Mouse (Mus musculus): ENCODE measurements around the gene Trip6. TPM values are rescaled to one million over a fixed set of nuclear protein-coding genes. Genes with fewer than 3 reads are reported as not detected.
A peak's percentile ranks its signal among the peaks of the same experiment; 100 is the strongest.

The Trip6 gene
- polyA plus RNA-seq, 1 experiment from 2014 or later = 112 TPM

DNA sequence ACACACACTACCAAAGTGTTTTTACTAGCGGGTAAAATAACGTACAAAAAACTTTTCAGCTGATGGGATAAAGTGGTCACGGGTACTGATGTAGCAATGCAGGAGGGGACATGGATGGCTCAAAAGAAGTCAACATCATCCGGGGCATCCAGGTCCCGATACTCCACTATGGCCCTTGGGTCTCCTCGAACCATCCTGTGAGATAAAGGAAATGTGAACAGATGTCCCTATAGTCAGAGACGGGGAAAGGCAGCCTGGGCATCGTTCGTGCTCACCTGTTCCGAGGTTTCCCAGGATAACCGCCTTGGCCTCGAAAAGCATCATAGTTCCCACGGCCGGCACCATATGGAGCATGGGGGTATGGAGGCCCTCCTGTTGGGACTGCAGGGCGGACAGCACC, 18.5 kb downstream of the Trip6 start:
- no peaks in the 10 kb centered on the region for H3K9me3 ChIP-seq (replicated peaks)
- H3K4me3 ChIP-seq (replicated peaks) = no peak overlapping the region
- peaks cover 12% of the 10 kb centered on the region for H3K27me3 ChIP-seq
- peaks cover 29% of the 10 kb centered on the region for H3K4me1 ChIP-seq
- peaks cover 57% of the 10 kb centered on the region for H3K36me3 ChIP-seq
- H3K27ac ChIP-seq (replicated peaks) = no peak overlapping the region
- no peak overlapping the region for H3K4me2 ChIP-seq (replicated peaks)
- WGBS = 85% methylated on average over 15 of the region's 15 CpGs
- H3K9ac ChIP-seq = no peak overlapping the region
- no peak for ATAC-seq (ENCODE audit: insufficient number of reproducible peaks, low FRiP score, low TSS enrichment, low read depth)

DNA sequence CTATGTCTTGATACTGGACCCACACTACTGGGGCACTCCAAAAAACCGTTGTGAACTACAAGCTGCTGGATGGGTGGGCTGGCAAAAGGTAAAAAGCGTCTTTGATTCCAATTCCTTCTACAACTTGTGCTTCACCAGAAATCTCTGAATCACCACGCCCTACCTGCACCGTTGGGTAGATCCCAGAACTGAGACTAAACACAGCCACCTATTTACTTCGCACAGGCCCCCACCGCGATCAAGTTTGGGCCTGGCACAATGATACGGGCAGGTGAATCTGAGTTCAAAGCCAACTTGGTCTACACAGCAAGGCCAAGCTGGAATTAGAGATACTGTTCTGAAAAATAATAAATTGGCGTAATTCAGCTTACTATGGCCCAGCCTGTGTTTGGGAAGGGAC, 18.9 kb downstream of the Trip6 start:
- Histone ChIP-seq H3K9ac (peak overlapping the region; percentile 74; the same call in 1 of the 2 replicates), H3K4me3 (replicated peaks) (peak overlapping the region; percentile 57), H3K4me1 (peaks cover 29% of the 10 kb centered on the region), H3K4me2 (replicated peaks) (peak overlapping the region; percentile 98), H3K9me3 (replicated peaks) (no peaks in the 10 kb centered on the region), H3K36me3 (peaks cover 53% of the 10 kb centered on the region), H3K27ac (replicated peaks) (peak overlapping the region; percentile 95), H3K27me3 (peaks cover 16% of the 10 kb centered on the region)
- WGBS = 78% methylated on average over 9 of the region's 9 CpGs
- ATAC-seq (ENCODE audit: insufficient number of reproducible peaks, low FRiP score, low TSS enrichment, low read depth) = no peak

GRCm38 (mm10) chr5:137294744-137295093, 19.5 kb downstream of the Trip6 start:
- ATAC-seq (ENCODE audit: insufficient number of reproducible peaks, low FRiP score, low TSS enrichment, low read depth) = peak; percentile 56
- peak overlapping the region; percentile 74 for H3K9ac ChIP-seq
- peak overlapping the region; percentile 98 for H3K4me2 ChIP-seq (replicated peaks)
- 5% methylated on average over 18 of the region's 18 CpGs for WGBS
- H3K27ac ChIP-seq (replicated peaks) = peak overlapping the region; percentile 95
- H3K4me1 ChIP-seq = peaks cover 26% of the 10 kb centered on the region
- no peaks in the 10 kb centered on the region for H3K9me3 ChIP-seq (replicated peaks)
- peak overlapping the region; percentile 57 for H3K4me3 ChIP-seq (replicated peaks)
- H3K27me3 ChIP-seq = peaks cover 22% of the 10 kb centered on the region
- peaks cover 47% of the 10 kb centered on the region for H3K36me3 ChIP-seq

GRCm38 (mm10) chr5:137293839-137294743, 20.1 kb downstream of the Trip6 start, which contains the start of gene Ufsp1:
TSS of gene Ufsp1 (plus strand) at chr5:137294629.
- peak within 1 kb of the TSS; percentile 95 for H3K27ac ChIP-seq (replicated peaks)
- peaks cover 41% of the 10 kb centered on the region for H3K36me3 ChIP-seq
- under 1% methylated on average over 52 of the region's 52 CpGs for WGBS
- H3K27me3 ChIP-seq = peaks cover 28% of the 10 kb centered on the region
- peak within 1 kb of the TSS; percentile 98 for H3K4me2 ChIP-seq (replicated peaks)
- ATAC-seq (ENCODE audit: insufficient number of reproducible peaks, low FRiP score, low TSS enrichment, low read depth) = peak; percentile 93
- peaks cover 27% of the 10 kb centered on the region for H3K4me1 ChIP-seq
- no peaks in the 10 kb centered on the region for H3K9me3 ChIP-seq (replicated peaks)
- H3K9ac ChIP-seq = peak within 1 kb of the TSS; percentile 74
- H3K4me3 ChIP-seq (replicated peaks) = peak within 1 kb of the TSS; percentile 57

DNA sequence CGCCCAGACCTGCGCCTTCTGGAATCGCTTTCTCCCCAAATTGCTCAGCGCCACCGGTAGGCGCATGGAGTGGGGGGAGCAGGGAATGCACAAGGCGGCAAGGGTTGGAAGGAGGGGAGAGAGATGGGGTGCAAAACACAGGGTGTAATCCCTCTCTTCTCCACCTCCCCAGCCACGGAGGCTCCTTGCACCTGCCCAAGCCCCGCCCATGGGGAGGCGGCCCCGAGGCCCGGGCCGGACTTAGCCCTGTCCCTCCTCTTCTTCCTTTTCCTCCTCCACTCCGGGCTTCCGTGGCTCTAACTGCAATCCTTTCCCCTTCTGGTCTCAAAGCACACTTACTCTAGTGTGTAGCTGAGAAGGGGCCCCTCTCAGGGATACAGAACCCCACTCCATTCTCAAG, 20.9 kb downstream of the Trip6 start:
- WGBS = 0% methylated on average over 14 of the region's 15 CpGs
- H3K27ac ChIP-seq (replicated peaks) = peak overlapping the region; percentile 95
- H3K4me1 ChIP-seq = peaks cover 33% of the 10 kb centered on the region
- peak overlapping the region; percentile 74 for H3K9ac ChIP-seq
- H3K9me3 ChIP-seq (replicated peaks) = no peaks in the 10 kb centered on the region
- peak overlapping the region; percentile 57 for H3K4me3 ChIP-seq (replicated peaks)
- H3K36me3 ChIP-seq = peaks cover 33% of the 10 kb centered on the region
- 0 out of 2 replicates have a peak, but pooled peaks have one; percentile 23 for ATAC-seq (ENCODE audit: insufficient number of reproducible peaks, low FRiP score, low TSS enrichment, low read depth)
- peak overlapping the region; percentile 98 for H3K4me2 ChIP-seq (replicated peaks)
- H3K27me3 ChIP-seq = peaks cover 34% of the 10 kb centered on the region

GRCm38 (mm10) chr5:137291381-137291926, 22.8 kb downstream of the Trip6 start:
- H3K27me3 ChIP-seq = peaks cover 46% of the 10 kb centered on the region
- H3K4me3 ChIP-seq (replicated peaks) = no peak overlapping the region
- H3K4me1 ChIP-seq = peaks cover 47% of the 10 kb centered on the region
- no peak overlapping the region for H3K4me2 ChIP-seq (replicated peaks)
- H3K9me3 ChIP-seq (replicated peaks) = no peaks in the 10 kb centered on the region
- H3K36me3 ChIP-seq = peaks cover 14% of the 10 kb centered on the region
- H3K9ac ChIP-seq = no peak overlapping the region
- WGBS = 74% methylated on average over 15 of the region's 15 CpGs
- ATAC-seq (ENCODE audit: insufficient number of reproducible peaks, low FRiP score, low TSS enrichment, low read depth) = no peak
- H3K27ac ChIP-seq (replicated peaks) = no peak overlapping the region

DNA sequence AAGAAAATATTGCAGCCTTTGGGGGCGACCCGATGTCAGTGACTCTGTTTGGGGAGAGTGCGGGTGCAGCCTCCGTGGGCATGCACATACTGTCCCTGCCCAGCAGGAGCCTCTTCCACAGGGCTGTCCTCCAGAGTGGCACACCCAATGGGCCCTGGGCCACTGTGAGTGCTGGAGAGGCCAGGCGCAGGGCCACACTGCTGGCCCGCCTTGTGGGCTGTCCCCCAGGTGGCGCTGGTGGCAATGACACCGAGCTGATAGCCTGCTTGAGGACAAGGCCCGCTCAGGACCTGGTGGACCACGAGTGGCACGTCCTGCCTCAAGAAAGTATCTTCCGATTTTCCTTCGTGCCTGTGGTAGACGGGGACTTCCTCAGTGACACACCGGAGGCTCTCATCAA, 23.5 kb downstream of the Trip6 start:
- WGBS = 23% methylated on average over 15 of the region's 15 CpGs
- Histone ChIP-seq H3K9me3 (replicated peaks) (no peaks in the 10 kb centered on the region), H3K4me1 (peaks cover 47% of the 10 kb centered on the region), H3K27ac (replicated peaks) (no peak overlapping the region), H3K4me3 (replicated peaks) (no peak overlapping the region), H3K27me3 (peaks cover 46% of the 10 kb centered on the region), H3K4me2 (replicated peaks) (no peak overlapping the region), H3K36me3 (peaks cover 7% of the 10 kb centered on the region), H3K9ac (no peak overlapping the region)
- ATAC-seq (ENCODE audit: insufficient number of reproducible peaks, low FRiP score, low TSS enrichment, low read depth) = no peak

DNA sequence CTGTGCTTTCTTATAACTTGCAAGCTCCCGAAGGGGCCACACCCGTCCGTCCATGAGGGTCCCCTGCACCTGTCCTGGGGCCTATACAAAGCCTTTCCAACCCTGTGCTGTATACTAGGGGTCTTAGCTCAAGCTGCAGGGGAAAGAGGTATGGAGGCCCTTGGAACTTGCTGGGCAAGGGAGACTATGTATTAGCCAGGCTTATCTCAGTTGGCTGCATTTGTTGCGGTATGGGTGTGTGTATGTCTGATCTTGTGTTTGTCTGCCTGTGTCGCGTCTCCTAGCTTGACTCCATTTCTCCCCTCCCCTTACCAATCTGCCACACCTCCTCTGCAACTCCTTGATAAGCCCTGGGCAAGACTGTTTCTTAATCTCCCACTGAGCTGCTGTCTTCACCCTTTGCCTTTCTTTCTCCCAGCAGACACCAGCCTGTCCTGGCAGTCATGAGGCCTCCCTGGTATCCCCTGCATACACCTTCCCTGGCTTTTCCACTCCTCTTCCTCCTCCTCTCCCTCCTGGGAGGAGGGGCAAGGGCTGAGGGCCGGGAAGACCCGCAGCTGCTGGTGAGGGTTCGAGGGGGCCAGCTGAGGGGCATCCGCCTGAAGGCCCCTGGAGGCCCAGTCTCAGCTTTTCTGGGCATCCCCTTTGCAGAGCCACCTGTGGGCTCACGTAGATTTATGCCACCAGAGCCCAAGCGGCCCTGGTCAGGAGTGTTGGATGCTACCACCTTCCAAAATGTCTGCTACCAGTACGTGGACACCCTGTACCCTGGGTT, 24.4 kb downstream of the Trip6 start:
- peak overlapping the region; percentile 85 for H3K4me2 ChIP-seq (replicated peaks)
- no peak for ATAC-seq (ENCODE audit: insufficient number of reproducible peaks, low FRiP score, low TSS enrichment, low read depth)
- no peak overlapping the region for H3K9ac ChIP-seq
- H3K27me3 ChIP-seq = peaks cover 46% of the 10 kb centered on the region
- no peaks in the 10 kb centered on the region for H3K36me3 ChIP-seq
- peak overlapping the region; percentile 43 for H3K4me3 ChIP-seq (replicated peaks)
- H3K4me1 ChIP-seq = peaks cover 40% of the 10 kb centered on the region
- no peak overlapping the region; the same call in 1 of the 2 replicates for H3K27ac ChIP-seq (replicated peaks)
- H3K9me3 ChIP-seq (replicated peaks) = no peaks in the 10 kb centered on the region
- WGBS = 55% methylated on average over 13 of the region's 13 CpGs

DNA sequence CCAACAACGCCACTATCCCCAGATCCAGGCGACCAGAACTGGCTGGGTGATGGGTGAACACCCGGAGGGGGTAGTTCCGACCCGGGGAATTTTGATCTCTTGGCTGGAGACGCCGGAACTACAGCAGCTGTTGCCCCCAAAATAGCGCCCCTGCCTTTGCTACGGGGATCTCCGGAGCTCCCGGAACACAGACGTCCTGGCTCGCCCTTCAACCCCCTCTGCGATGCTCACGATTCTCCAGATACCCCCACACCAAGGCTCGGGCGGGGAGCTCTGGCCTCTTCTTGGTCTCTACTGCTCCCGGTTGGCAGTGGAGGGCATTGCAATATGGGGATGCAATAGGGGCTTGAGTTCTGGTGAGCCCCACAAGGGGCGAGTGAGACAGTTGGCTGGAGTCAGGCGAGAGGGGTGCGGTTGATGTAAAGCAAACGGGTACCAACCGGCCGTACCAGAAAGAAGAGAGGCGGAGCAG, 25.2 kb downstream of the Trip6 start:
- Histone ChIP-seq H3K4me3 (replicated peaks) (peak overlapping the region; percentile 43), H3K4me2 (replicated peaks) (peak overlapping the region; percentile 85), H3K36me3 (no peaks in the 10 kb centered on the region), H3K9me3 (replicated peaks) (no peaks in the 10 kb centered on the region), H3K27me3 (peaks cover 46% of the 10 kb centered on the region), H3K27ac (replicated peaks) (no peak overlapping the region; the same call in 1 of the 2 replicates), H3K4me1 (peaks cover 36% of the 10 kb centered on the region), H3K9ac (no peak overlapping the region)
- 2% methylated on average over 25 of the region's 25 CpGs for WGBS
- 0 out of 2 replicates have a peak, but pooled peaks have one; percentile 6 for ATAC-seq (ENCODE audit: insufficient number of reproducible peaks, low FRiP score, low TSS enrichment, low read depth)

- peak overlapping the region; percentile 43 for H3K4me3 ChIP-seq (replicated peaks)
- under 1% methylated on average over 61 of the region's 65 CpGs for WGBS
- H3K27ac ChIP-seq (replicated peaks) = no peak overlapping the region
- H3K27me3 ChIP-seq = peaks cover 46% of the 10 kb centered on the region
- peaks cover 31% of the 10 kb centered on the region for H3K4me1 ChIP-seq
- 0 out of 2 replicates have a peak, but pooled peaks have one; percentile 12 for ATAC-seq (ENCODE audit: insufficient number of reproducible peaks, low FRiP score, low TSS enrichment, low read depth)
- H3K9me3 ChIP-seq (replicated peaks) = no peaks in the 10 kb centered on the region
- H3K36me3 ChIP-seq = no peaks in the 10 kb centered on the region
- H3K9ac ChIP-seq = peak overlapping the region; percentile 2
- H3K4me2 ChIP-seq (replicated peaks) = peak overlapping the region; percentile 85
These were observed 26.1 kb downstream of the Trip6 start for GRCm38 (mm10) chr5:137287953-137288743.
